Mouse (Mus musculus) heart, embryonic 12.5 days (tissue): ENCODE measurements around the gene Dtymk. TPM values are rescaled to one million over a fixed set of nuclear protein-coding genes. Genes with fewer than 3 reads are reported as not detected.
"Not testable (repeated sequence)": the region's sequence is repeated elsewhere in the genome, so short reads cannot be mapped to it uniquely, and the experiment has no call there.

Experiments used
- ATAC-seq: fragments of 200-750 bp; cut with Nextera tagmentation; 2 replicates; pipeline ENCODE4 v1.8.0; 2017; ENCODE audit warnings: moderate TSS enrichment, moderate library complexity; ENCODE audit not compliant: insufficient number of reproducible peaks, low FRiP score
- H3K27ac ChIP-seq: fragments of 300-500 bp; sonication (generic); 2 replicates; pipeline ENCODE4 v1.5.1; 2016; ENCODE audit warnings: mild to moderate bottlenecking, moderate library complexity; ENCODE audit not compliant: poor library complexity, severe bottlenecking
- H3K27me3 ChIP-seq: fragments of 300-500 bp; sonication (generic); replicated peaks from 2 replicates; pipeline ENCODE4 v1.6.1; 2016; ENCODE audit warnings: mild to moderate bottlenecking, moderate library complexity
- H3K36me3 ChIP-seq: fragments of 300-500 bp; sonication (generic); 2 replicates; pipeline ENCODE4 v1.6.1; 2016; ENCODE audit warnings: mild to moderate bottlenecking, moderate library complexity
- H3K4me1 ChIP-seq: fragments of 300-500 bp; sonication (generic); replicated peaks from 2 replicates; pipeline ENCODE4 v1.6.1; 2016; ENCODE audit warnings: mild to moderate bottlenecking
- H3K4me2 ChIP-seq: fragments of 300-500 bp; sonication (generic); 2 replicates; pipeline ENCODE4 v1.6.1; 2016; ENCODE audit warnings: mild to moderate bottlenecking, moderate library complexity
- H3K4me3 ChIP-seq: fragments of 300-500 bp; sonication (generic); 2 replicates; pipeline ENCODE4 v1.5.1; 2016; ENCODE audit warnings: mild to moderate bottlenecking
- H3K9ac ChIP-seq: fragments of 300-500 bp; sonication (generic); 2 replicates; pipeline ENCODE4 v1.6.1; 2016; ENCODE audit warnings: mild to moderate bottlenecking, moderate library complexity
- H3K9me3 ChIP-seq: fragments of 300-500 bp; sonication (generic); replicated peaks from 2 replicates; pipeline ENCODE4 v1.6.1; 2016; ENCODE audit warnings: mild to moderate bottlenecking, moderate library complexity
- WGBS: fragments of 180-500 bp; shearing (Covaris S2); methylation state at CpG from one replicate; pipeline ENCODE4 v1.1.7; 2016; 5-methylcytosine and 5-hydroxymethylcytosine counted together
- polyA plus RNA-seq: library from polyadenylated mRNA; unstranded; fragments of >200 nt; fragmentation: Nextera tagmentation; extraction: Ambion mirVana; gene quantifications from 2 replicates; pipeline ENCODE4 v1.2.1, GENCODE M21; 2016

Dtymk gene
- polyA plus RNA-seq, 1 experiment from 2014 or later, result 191 TPM

DNA sequence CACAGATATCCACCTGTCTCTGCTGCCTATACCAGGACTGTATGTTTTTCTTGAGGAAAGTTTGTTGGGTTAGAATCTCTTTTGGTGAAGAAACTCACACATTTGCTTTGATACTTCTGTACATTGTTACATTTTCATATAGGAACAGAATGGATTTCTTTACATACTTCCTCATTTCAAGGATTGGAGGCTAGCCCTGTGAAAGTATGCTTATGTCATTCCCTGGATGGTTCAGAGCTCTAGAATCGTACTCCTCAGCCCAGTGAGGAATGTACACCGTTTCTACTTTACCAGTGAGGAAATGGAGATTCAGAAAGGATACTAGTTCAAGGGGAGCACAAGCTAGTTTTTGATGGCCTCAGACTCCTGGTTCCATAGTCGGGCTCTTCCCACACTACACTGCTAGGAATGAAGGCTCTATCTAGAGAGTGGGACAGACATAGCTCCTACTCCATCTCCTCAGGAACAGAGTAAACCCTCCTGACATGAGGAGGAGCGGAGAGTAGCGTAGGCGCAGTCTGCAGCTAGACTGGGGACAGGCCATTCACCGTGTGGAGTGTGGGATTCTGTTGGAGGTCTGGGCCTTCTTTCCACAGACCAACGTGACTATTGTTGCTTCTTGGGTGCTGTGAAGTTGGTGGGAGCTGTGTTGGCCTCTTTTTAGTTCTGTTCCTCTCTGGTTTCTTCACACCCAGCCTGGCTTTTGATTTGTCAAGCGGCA is 36.7 kb downstream of the Dtymk start:
- Histone ChIP-seq H3K36me3 (peaks cover 22% of the 10 kb centered on the region), H3K9me3 (no peaks in the 10 kb centered on the region), H3K4me2 (no peak overlapping the region), H3K9ac (no peak overlapping the region), H3K27ac (no peak overlapping the region), H3K4me1 (no peaks in the 10 kb centered on the region), H3K4me3 (no peak overlapping the region), H3K27me3 (no peaks in the 10 kb centered on the region)
- ATAC-seq, result no peak
- 88% methylated on average over 9 of the region's 9 CpGs for WGBS

GRCm38 (mm10) chr1:93763531-93763930 is 38.2 kb downstream of the Dtymk start:
- H3K4me1 ChIP-seq, H3K27ac ChIP-seq, H3K9me3 ChIP-seq, H3K9ac ChIP-seq, H3K36me3 ChIP-seq, ATAC-seq, H3K27me3 ChIP-seq, H3K4me2 ChIP-seq, H3K4me3 ChIP-seq: not testable (repeated sequence)
- WGBS, result 85% methylated on average over 3 of the region's 3 CpGs

- no peak for ATAC-seq
- H3K9me3 ChIP-seq, result no peaks in the 10 kb centered on the region
- 89% methylated on average over 1 of the region's 1 CpGs for WGBS
- H3K4me1 ChIP-seq, result peaks cover 10% of the 10 kb centered on the region; the same call in 1 of the 2 replicates
- no peak overlapping the region for H3K4me3 ChIP-seq
- no peaks in the 10 kb centered on the region for H3K36me3 ChIP-seq
- no peak overlapping the region for H3K27ac ChIP-seq
- H3K27me3 ChIP-seq, result no peaks in the 10 kb centered on the region
- no peak overlapping the region for H3K4me2 ChIP-seq
- no peak overlapping the region for H3K9ac ChIP-seq
Observed at GRCm38 (mm10) chr1:93760076-93760475, 41.7 kb downstream of the Dtymk start.

GRCm38 (mm10) chr1:93756154-93756553 is 45.6 kb downstream of the Dtymk start:
- ATAC-seq, result no peak
- Histone ChIP-seq H3K27ac (no peak overlapping the region), H3K9ac (no peak overlapping the region), H3K9me3 (no peaks in the 10 kb centered on the region), H3K4me3 (no peak overlapping the region), H3K4me1 (peaks cover 16% of the 10 kb centered on the region), H3K36me3 (no peaks in the 10 kb centered on the region), H3K27me3 (no peaks in the 10 kb centered on the region), H3K4me2 (no peak overlapping the region)

DNA sequence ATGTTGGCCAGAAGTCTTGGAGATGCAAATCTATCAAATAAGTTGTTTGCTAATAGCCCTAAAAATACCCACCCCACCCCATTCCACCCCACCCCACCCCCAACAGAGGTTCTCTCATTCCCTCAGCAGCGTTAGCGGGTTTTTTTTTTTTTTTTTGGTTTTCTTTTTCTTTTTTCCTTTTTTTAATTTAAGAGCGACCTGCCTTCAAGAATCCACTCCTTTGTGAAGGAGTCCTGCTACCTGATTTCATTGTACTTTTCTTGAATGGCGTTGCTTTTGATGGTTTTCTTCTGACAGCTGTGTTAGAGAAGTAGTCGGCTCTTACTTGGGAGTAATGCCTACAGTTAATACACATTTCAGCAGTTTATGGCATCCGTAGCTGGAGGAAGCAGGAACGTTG is 46.1 kb downstream of the Dtymk start:
- Histone ChIP-seq H3K4me3 (peak overlapping the region; percentile 74), H3K27me3 (no peaks in the 10 kb centered on the region), H3K4me1 (peaks cover 16% of the 10 kb centered on the region), H3K9ac (peak overlapping the region; percentile 88), H3K36me3 (peaks cover 2% of the 10 kb centered on the region), H3K9me3 (no peaks in the 10 kb centered on the region), H3K27ac (0 out of 2 replicates have a peak overlapping the region, but pooled peaks have one; percentile 77), H3K4me2 (peak overlapping the region; percentile 91)
- no peak for ATAC-seq
- 38% methylated on average over 7 of the region's 7 CpGs for WGBS

DNA sequence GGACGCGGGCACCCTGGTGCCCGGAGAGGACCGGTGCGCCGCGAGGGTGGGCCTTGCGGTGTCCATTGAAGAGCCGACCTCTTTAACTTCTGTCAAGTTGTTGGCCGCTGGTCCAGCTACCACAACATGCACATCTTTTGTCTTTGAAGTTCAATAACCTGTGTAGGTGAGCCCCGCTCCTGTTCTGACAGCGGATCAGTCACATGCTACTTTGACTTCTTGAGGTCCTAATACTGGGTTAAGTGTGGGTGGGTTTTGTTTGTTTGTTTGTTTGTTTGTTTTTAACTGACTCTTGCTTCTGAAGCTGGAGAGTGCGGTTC is 46.5 kb downstream of the Dtymk start:
- peaks cover 5% of the 10 kb centered on the region for H3K36me3 ChIP-seq
- H3K9me3 ChIP-seq, result no peaks in the 10 kb centered on the region
- H3K4me1 ChIP-seq, result peaks cover 16% of the 10 kb centered on the region
- under 1% methylated on average over 13 of the region's 13 CpGs for WGBS
- H3K27ac ChIP-seq, result peak overlapping the region; percentile 77
- H3K27me3 ChIP-seq, result no peaks in the 10 kb centered on the region
- peak overlapping the region; percentile 91 for H3K4me2 ChIP-seq
- ATAC-seq, result no peak
- H3K9ac ChIP-seq, result peak overlapping the region; percentile 88
- H3K4me3 ChIP-seq, result peak overlapping the region; percentile 74

DNA sequence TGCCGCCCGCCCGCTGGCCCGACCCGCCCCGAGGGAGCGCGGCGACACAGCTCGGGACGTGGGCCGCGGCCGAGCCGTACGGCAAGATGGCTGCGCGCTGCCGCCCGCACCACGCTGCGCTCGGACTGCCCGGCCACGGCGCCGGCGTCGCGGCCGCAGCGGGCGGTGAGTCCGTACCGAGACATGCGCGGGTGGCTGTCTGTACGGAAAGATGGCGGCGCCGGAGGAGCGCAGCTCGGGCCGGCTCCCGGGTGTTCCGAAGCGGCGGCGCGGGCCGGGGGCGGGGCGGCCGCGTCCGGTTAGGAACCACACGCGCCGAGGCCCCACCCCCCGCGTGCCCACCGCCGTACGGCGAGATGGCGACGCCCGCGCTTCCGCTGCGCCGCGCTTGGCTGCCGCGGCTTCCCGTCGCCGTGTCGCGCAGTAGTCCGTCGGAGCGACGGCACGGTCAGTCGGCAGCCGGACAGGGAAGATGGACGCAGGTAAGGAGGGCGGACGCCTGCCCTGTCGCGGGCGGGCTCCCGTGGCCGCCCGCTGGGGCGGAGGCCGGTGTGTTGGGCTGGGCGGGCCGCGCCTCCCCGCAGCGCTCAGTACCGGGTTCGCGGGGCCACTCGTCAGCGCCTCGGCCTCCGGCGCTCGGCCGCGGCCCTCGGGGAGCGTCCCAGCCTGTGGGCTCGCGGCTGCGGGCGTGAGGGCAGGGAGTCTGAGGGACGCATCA is 47.0 kb downstream of the Dtymk start, which contains the start of gene Thap4:
Gene Thap4, minus strand, starts transcription at position 292 of the 718 bp plus-strand sequence.
- H3K27ac ChIP-seq, result peak within 1 kb of the TSS; percentile 77
- H3K4me1 ChIP-seq, result peaks cover 16% of the 10 kb centered on the region
- ATAC-seq, result peak; percentile 92
- H3K4me3 ChIP-seq, result peak within 1 kb of the TSS; percentile 74
- WGBS, result under 1% methylated on average over 117 of the region's 121 CpGs
- H3K9me3 ChIP-seq, result no peaks in the 10 kb centered on the region
- peaks cover 10% of the 10 kb centered on the region for H3K36me3 ChIP-seq
- H3K27me3 ChIP-seq, result no peaks in the 10 kb centered on the region
- peak within 1 kb of the TSS; percentile 88 for H3K9ac ChIP-seq
- peak within 1 kb of the TSS; percentile 91 for H3K4me2 ChIP-seq

DNA sequence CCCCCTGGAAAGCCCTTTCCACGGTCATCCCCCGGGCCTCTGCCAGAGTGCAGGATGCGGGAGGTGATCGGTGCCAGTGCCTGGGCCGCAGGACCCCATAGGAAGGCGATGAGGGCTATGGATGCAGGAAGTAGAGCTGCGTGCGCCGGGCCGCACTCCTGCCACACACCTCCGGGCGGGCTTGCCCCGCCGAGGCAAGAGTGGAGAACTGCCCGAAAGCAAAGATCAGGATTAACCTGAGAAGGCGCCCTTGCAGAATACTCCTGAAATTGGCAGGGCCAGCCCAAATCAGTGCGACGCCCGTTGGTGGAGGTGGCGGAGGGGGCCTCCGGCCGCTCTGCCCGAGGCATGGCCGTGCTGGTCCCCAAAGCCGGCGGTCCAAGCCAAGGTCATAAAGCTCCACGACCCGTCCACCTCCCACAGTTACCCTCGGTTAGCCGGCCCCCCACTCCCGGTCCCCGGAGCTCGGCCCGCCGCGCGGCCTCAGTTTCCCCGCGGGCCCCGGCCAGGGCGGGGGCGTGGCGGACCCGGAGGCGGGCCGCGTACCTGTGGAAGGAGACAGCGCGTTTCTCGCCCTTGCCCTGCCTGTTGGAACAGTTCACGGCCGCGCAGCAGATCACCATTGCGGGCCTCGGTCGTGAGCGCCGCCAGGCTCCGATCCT is 47.7 kb downstream of the Dtymk start:
- H3K36me3 ChIP-seq, result peaks cover 17% of the 10 kb centered on the region
- H3K4me1 ChIP-seq, result peaks cover 16% of the 10 kb centered on the region
- peak overlapping the region; percentile 77 for H3K27ac ChIP-seq
- peak overlapping the region; percentile 88 for H3K9ac ChIP-seq
- no peaks in the 10 kb centered on the region for H3K27me3 ChIP-seq
- peak overlapping the region; percentile 91 for H3K4me2 ChIP-seq
- H3K9me3 ChIP-seq, result no peaks in the 10 kb centered on the region
- peak overlapping the region; percentile 74 for H3K4me3 ChIP-seq
- WGBS, result under 1% methylated on average over 57 of the region's 59 CpGs
- peak; percentile 64 for ATAC-seq

GRCm38 (mm10) chr1:93751290-93751689 is 50.4 kb downstream of the Dtymk start, which contains the start of gene Atg4b:
Atg4b (plus strand) TSS chr1:93751500.
- Histone ChIP-seq H3K27me3 (no peaks in the 10 kb centered on the region), H3K27ac (no peak within 1 kb of the TSS), H3K4me2 (no peak within 1 kb of the TSS), H3K9me3 (no peaks in the 10 kb centered on the region), H3K4me1 (peaks cover 13% of the 10 kb centered on the region), H3K36me3 (peaks cover 27% of the 10 kb centered on the region), H3K4me3 (no peak within 1 kb of the TSS), H3K9ac (no peak within 1 kb of the TSS)
- 78% methylated on average over 6 of the region's 6 CpGs for WGBS
- ATAC-seq, result no peak

GRCm38 (mm10) chr1:93748539-93748938 is 53.2 kb downstream of the Dtymk start:
- Histone ChIP-seq H3K4me3 (no peak overlapping the region), H3K27me3 (no peaks in the 10 kb centered on the region), H3K9ac (no peak overlapping the region), H3K27ac (no peak overlapping the region), H3K4me2 (no peak overlapping the region), H3K36me3 (peaks cover 41% of the 10 kb centered on the region), H3K9me3 (no peaks in the 10 kb centered on the region), H3K4me1 (peaks cover 12% of the 10 kb centered on the region)
- ATAC-seq, result no peak
- WGBS, result 93% methylated on average over 1 of the region's 1 CpGs

DNA sequence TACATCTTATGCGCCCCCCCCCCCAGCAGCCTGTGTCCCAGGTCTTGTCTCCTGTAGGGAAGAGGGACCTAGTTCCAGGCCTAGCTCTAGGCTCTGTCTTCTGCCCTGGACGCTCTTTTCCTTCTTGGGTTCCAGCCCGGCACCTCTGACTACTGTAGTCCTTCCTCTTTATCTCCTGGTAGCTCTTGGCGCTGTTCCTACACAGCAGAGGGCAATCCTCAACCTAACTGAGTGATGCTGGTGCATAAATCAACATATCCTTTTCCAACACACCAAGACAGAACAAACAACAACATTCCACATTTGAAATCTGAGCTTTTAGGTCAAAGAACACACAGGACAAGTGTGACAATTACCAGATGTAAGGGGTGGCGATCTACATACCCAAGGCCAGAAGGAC is 55.6 kb downstream of the Dtymk start:
- no peaks in the 10 kb centered on the region for H3K27me3 ChIP-seq
- H3K4me2 ChIP-seq, result no peak overlapping the region
- 71% methylated on average over 5 of the region's 5 CpGs for WGBS
- H3K27ac ChIP-seq, result no peak overlapping the region
- no peak overlapping the region for H3K9ac ChIP-seq
- peaks cover 47% of the 10 kb centered on the region for H3K36me3 ChIP-seq
- H3K4me3 ChIP-seq, result no peak overlapping the region
- 0 out of 2 replicates have a peak, but pooled peaks have one; percentile 40 for ATAC-seq
- no peaks in the 10 kb centered on the region for H3K9me3 ChIP-seq
- peaks cover 21% of the 10 kb centered on the region for H3K4me1 ChIP-seq
